Comparison of ENCODE assay signal across 26 mouse cellular contexts in genomic region chr4:45219946-45220345, GRCm38 (mm10). TPM values are rescaled to one million over a fixed set of nuclear protein-coding genes. Genes with fewer than 3 reads are reported as not detected.
DNase-seq lines count a peak whose midpoint lies in the region; ATAC-seq and TF ChIP-seq lines count a peak whose summit lies in the region.
"Had no signal": no experiment of that assay in that cellular context is flagged by ENCODE, and none has a peak within 500 bp of the region (broad histone marks: within the 10 kb centered on the region; RNA-seq: fewer than 3 reads in every experiment).

No protein-coding gene starts in this region.

- H3K79me2 ChIP-seq in CH12.LX (replicated peaks; ENCODE audit: control insufficient read depth, extremely low read depth, insufficient read depth, poor library complexity, severe bottlenecking): no peaks in the 10 kb centered on the region

- no peaks in the 10 kb centered on the region for H3K27me3 ChIP-seq in spleen, adult 2 months (ENCODE audit: control insufficient read depth, insufficient read depth, low read length)
- peaks cover 2% of the 10 kb centered on the region for H3K27me3 ChIP-seq in CH12.LX (replicated peaks)
- H3K27me3 ChIP-seq in kidney, embryonic 14.5 days (ENCODE audit: control insufficient read depth, insufficient read depth, low read length): no peaks in the 10 kb centered on the region
- H3K27me3 ChIP-seq: forebrain, embryonic 13.5 days; heart, embryonic 13.5 days; hindbrain, embryonic 12.5 days; hindbrain, embryonic 15.5 days had no signal

- H3K27ac ChIP-seq in spleen, adult 2 months (ENCODE audit: insufficient read depth, low read length): no peak overlapping the region
- H3K27ac ChIP-seq in CH12.LX (ENCODE audit: insufficient read depth, low read depth): no peak overlapping the region
- H3K27ac ChIP-seq in kidney, embryonic 14.5 days (ENCODE audit: low read depth, low read length): no peak overlapping the region
- H3K27ac ChIP-seq: forebrain, embryonic 10.5 days; forebrain, embryonic 13.5 days; heart, adult 2 months; heart, embryonic 13.5 days; hindbrain, embryonic 12.5 days; hindbrain, embryonic 15.5 days had no signal

- H3K4me1 ChIP-seq in spleen, adult 2 months (ENCODE audit: control insufficient read depth, insufficient read depth, insufficient read length): no peaks in the 10 kb centered on the region; the same call in 1 of the 2 replicates
- H3K4me1 ChIP-seq in CH12.LX (ENCODE audit: control insufficient read depth in 1 of 2, insufficient read depth in 2 of 2): peaks cover 0 to 13% of the 10 kb centered on the region in 2 experiments; a peak in 2 of 4 replicates
- no peaks in the 10 kb centered on the region for H3K4me1 ChIP-seq in kidney, embryonic 14.5 days (ENCODE audit: control insufficient read depth, insufficient read depth, low read length)
- H3K4me1 ChIP-seq: forebrain, embryonic 13.5 days; hindbrain, embryonic 12.5 days; hindbrain, embryonic 15.5 days had no signal

- H3K4me2 ChIP-seq in CH12.LX (ENCODE audit: insufficient read depth, low read depth, poor library complexity, severe bottlenecking): peak overlapping the region; percentile 41; the same call in 1 of the 2 replicates
- no peak overlapping the region for H3K4me2 ChIP-seq in kidney, embryonic 14.5 days (replicated peaks; ENCODE audit: low read depth, low read length)
- H3K4me2 ChIP-seq: forebrain, embryonic 13.5 days; heart, embryonic 13.5 days; hindbrain, embryonic 12.5 days; hindbrain, embryonic 15.5 days had no signal

- H3K9me3 ChIP-seq in CH12.LX (replicated peaks; ENCODE audit: low read length): no peaks in the 10 kb centered on the region
- no peaks in the 10 kb centered on the region for H3K9me3 ChIP-seq in kidney, embryonic 14.5 days (ENCODE audit: control insufficient read depth, low read length)
- H3K9me3 ChIP-seq: forebrain, embryonic 10.5 days; forebrain, embryonic 13.5 days; heart, embryonic 10.5 days; heart, embryonic 13.5 days; hindbrain, embryonic 12.5 days; hindbrain, embryonic 15.5 days had no signal

- TF ChIP-seq EP300 in CH12.LX (IDR thresholded peaks at IDR 0.05; ENCODE audit: low read length): 0 out of 2 replicates have a peak, but pooled peaks have one; percentile 27

- dilution Hi-C loops in CH12.LX (cut with MboI; ENCODE audit: extremely low pct_ligation_motif_present, extremely low pct_unique_long_range_greater_than_20kb, low sequenced_read_pairs): no loop called here

- in situ Hi-C loops in CH12.LX (cut with MboI; ENCODE audit: low pct_ligation_motif_present, low pct_unique_long_range_greater_than_20kb, low sequenced_read_pairs): no loop called here

- no peak for ATAC-seq in kidney, embryonic 14.5 days (ENCODE audit: low FRiP score, low TSS enrichment)
- no peak for ATAC-seq in monocyte, adult 5-6 weeks (replicated peaks; ENCODE audit: insufficient number of reproducible peaks, low FRiP score, low TSS enrichment, poor library complexity, severe bottlenecking)
- ATAC-seq: activated CD4-positive, CD25-positive, alpha-beta regulatory T cell, adult 4 months; CD4-positive, CD25-positive, alpha-beta regulatory T cell, adult 4 months; forebrain, embryonic 13.5 days; forebrain, embryonic 16.5 days had no signal

- DNase-seq in adrenal gland, adult 2 months: peak; percentile 6
- no peak for DNase-seq in adrenal gland, postnatal 25 days
- DNase-seq in spleen, adult 2 months (ENCODE audit: low read depth in 1 of 2, low spot score in 2 of 2): peak; percentile 4 to 13
- no peak for DNase-seq in spleen, adult 12 weeks (ENCODE audit: low spot score)
- peak; percentile 36 for DNase-seq in CH12.LX (ENCODE audit: extremely low read depth)
- DNase-seq: cerebellum, adult 18-20 months; cerebellum, adult 9-10 months; cerebellum, postnatal 14 days; gastrocnemius, postnatal 10 days; gastrocnemius, postnatal 36 days; heart, adult 2 months; heart, postnatal 14 days; heart, postnatal 4 days had no signal

- 54% methylated on average over 8 of the region's 8 CpGs for WGBS in spleen, adult 2 months
- WGBS in kidney, embryonic 14.5 days: 83% methylated on average over 8 of the region's 8 CpGs

- no peaks in the 10 kb centered on the region for H3K36me3 ChIP-seq in spleen, adult 2 months (ENCODE audit: control insufficient read depth, insufficient read depth, low read length)
- H3K36me3 ChIP-seq in CH12.LX (replicated peaks in 1 of 2; ENCODE audit: control insufficient read depth in 1 of 2, insufficient read depth in 1 of 2, low read length in 1 of 2): no peaks in the 10 kb centered on the region
- no peaks in the 10 kb centered on the region for H3K36me3 ChIP-seq in kidney, embryonic 14.5 days (ENCODE audit: control insufficient read depth, insufficient read depth, low read length)
- H3K36me3 ChIP-seq: forebrain, embryonic 10.5 days; heart, embryonic 10.5 days; heart, embryonic 13.5 days; hindbrain, embryonic 12.5 days; hindbrain, embryonic 15.5 days had no signal

- no peak for TF ChIP-seq POLR2A in spleen, adult 2 months (IDR thresholded peaks at IDR 0.05; ENCODE audit: low read depth, low read length)
- TF ChIP-seq POLR2A in CH12.LX (IDR thresholded peaks at IDR 0.05; ENCODE audit: low read depth, low read length): no peak

- no peak overlapping the region for H3K4me3 ChIP-seq in spleen, adult 2 months (ENCODE audit: extremely low read depth, insufficient read depth, insufficient read length)
- H3K4me3 ChIP-seq in CH12.LX (replicated peaks in 1 of 3; ENCODE audit: low read depth in 2 of 3, low read length in 2 of 3, poor library complexity in 1 of 3): no peak overlapping the region
- H3K4me3 ChIP-seq in kidney, embryonic 14.5 days (ENCODE audit: low read length): no peak overlapping the region
- H3K4me3 ChIP-seq: forebrain, embryonic 10.5 days; forebrain, embryonic 13.5 days; heart, adult 2 months; heart, embryonic 10.5 days; heart, embryonic 13.5 days; hindbrain, embryonic 12.5 days; hindbrain, embryonic 15.5 days had no signal

- no peak overlapping the region for H3K9ac ChIP-seq in CH12.LX (ENCODE audit: insufficient read depth, low read depth)
- no peak overlapping the region for H3K9ac ChIP-seq in kidney, embryonic 14.5 days (ENCODE audit: low read depth, low read length)
- H3K9ac ChIP-seq: forebrain, embryonic 13.5 days; heart, embryonic 13.5 days; hindbrain, embryonic 12.5 days; hindbrain, embryonic 15.5 days had no signal

- no peak for TF ChIP-seq RAD21 in CH12.LX (IDR thresholded peaks at IDR 0.05; ENCODE audit: low read depth, low read length)

- TF ChIP-seq CTCF in spleen, adult 2 months (IDR thresholded peaks at IDR 0.05; ENCODE audit: extremely low read depth, insufficient read depth, insufficient read length, insufficient replicate concordance): no peak
- no peak for TF ChIP-seq CTCF in CH12.LX (conservative IDR thresholded peaks at IDR 0.05 in 1 of 2, IDR thresholded peaks at IDR 0.05 in 1 of 2; ENCODE audit: low read depth in 2 of 2, low read length in 2 of 2)

TF ChIP-seq in CH12.LX, 34 proteins besides CTCF, POLR2A, EP300 and RAD21:
- TF ChIP-seq IRF4 (IDR thresholded peaks at IDR 0.05; ENCODE audit: low read depth, low read length): peak; percentile 53; the same call in 1 of the 2 replicates
- TF ChIP-seq TCF12 (IDR thresholded peaks at IDR 0.05; ENCODE audit: low read depth, low read length): 0 out of 2 replicates have a peak, but pooled peaks have one; percentile 16
- TF ChIP-seq USF1 (IDR thresholded peaks at IDR 0.05; ENCODE audit: low read depth, low read length): no peak
- TF ChIP-seq BHLHE40 (IDR thresholded peaks at IDR 0.05; ENCODE audit: low read depth, low read length): peak; percentile 62
- TF ChIP-seq MYC (IDR thresholded peaks at IDR 0.05; ENCODE audit: low read depth, low read length): no peak

RNA-seq across cellular contexts. Expression of gene Frmpd1, which starts 35.3 kb away (rescaled TPM):
- 1 to 10 TPM; 5.2 to 7.4 TPM for total RNA-seq in adrenal gland, adult 2 months (2021)
- polyA plus RNA-seq in adrenal gland, adult 2 months (2012; rRNA removed): 3.7 and 4.0 TPM in 2 replicates
- 3.7 and 7.2 TPM in 2 replicates for total RNA-seq in adrenal gland, postnatal 25 days (2021)
- 0.02 and 0.05 TPM in 2 replicates for polyA plus RNA-seq in spleen, adult 2 months (2012; rRNA removed)
- not detected in 2 replicates for total RNA-seq in CH12.LX (2012; rRNA removed)
- total RNA-seq in CH12.LX (2014; rRNA removed): not detected in 2 replicates
- polyA plus RNA-seq in CH12.LX (2012; ENCODE audit: insufficient read length, low read depth): not detected in 2 replicates
- polyA plus RNA-seq in kidney, embryonic 14.5 days (2014; fragmentation: Nextera tagmentation; extraction: Ambion mirVana): 0.24 and 0.53 TPM in 2 replicates
- total RNA-seq in monocyte, adult 5-6 weeks (2017): not detected in 3 replicates
- total RNA-seq: gastrocnemius, adult 18-20 months; granulocyte monocyte progenitor cell, adult 5-6 weeks had no signal
- polyA plus RNA-seq: activated CD4-positive, CD25-positive, alpha-beta regulatory T cell, adult 4 months; CD4-positive, CD25-positive, alpha-beta regulatory T cell, adult 4 months had no signal

Comparison
In these comparisons a context has a peak if more than half of its experiments do, and no peak if none do; other contexts are left out.
1. DNase-seq: peak in adrenal gland, adult 2 months (single experiment), spleen, adult 2 months (2 of 2) and CH12.LX (single experiment); none in adrenal gland, postnatal 25 days (single experiment) and spleen, adult 12 weeks (single experiment).